Mouse (Mus musculus): ENCODE measurements around the gene Catsper2.
"Not testable (repeated sequence)": the region's sequence is repeated elsewhere in the genome, so short reads cannot be mapped to it uniquely, and the experiment has no call there.

The Catsper2 gene

GRCm38 (mm10) chr2:121434854-121435253, 21.3 kb upstream of the Catsper2 start:
- no peak for DNase-seq (ENCODE audit: low spot score in 2 of 2)

- DNase-seq (ENCODE audit: low spot score in 2 of 2), result no peak
Measured at GRCm38 (mm10) chr2:121425890-121426289, 12.3 kb upstream of the Catsper2 start.

- no peak for DNase-seq (ENCODE audit: low spot score in 2 of 2)
Measured at GRCm38 (mm10) chr2:121423166-121423565, 9.6 kb upstream of the Catsper2 start.

GRCm38 (mm10) chr2:121418476-121418875, 4.9 kb upstream of the Catsper2 start:
- no peak for DNase-seq (ENCODE audit: low spot score in 2 of 2)

- no peak for DNase-seq (ENCODE audit: low spot score in 2 of 2)
Measured at GRCm38 (mm10) chr2:121416356-121416755, 2.8 kb upstream of the Catsper2 start.

GRCm38 (mm10) chr2:121415591-121415990, 2.0 kb upstream of the Catsper2 start:
- DNase-seq (ENCODE audit: low spot score in 2 of 2), result no peak

- no peak for DNase-seq (ENCODE audit: low spot score in 2 of 2)
Measured at GRCm38 (mm10) chr2:121415103-121415502, 1.5 kb upstream of the Catsper2 start.

GRCm38 (mm10) chr2:121414139-121414685, 620 bp upstream of the Catsper2 start:
- peak; percentile 27 to 58 for DNase-seq (ENCODE audit: low spot score in 2 of 2)

DNA sequence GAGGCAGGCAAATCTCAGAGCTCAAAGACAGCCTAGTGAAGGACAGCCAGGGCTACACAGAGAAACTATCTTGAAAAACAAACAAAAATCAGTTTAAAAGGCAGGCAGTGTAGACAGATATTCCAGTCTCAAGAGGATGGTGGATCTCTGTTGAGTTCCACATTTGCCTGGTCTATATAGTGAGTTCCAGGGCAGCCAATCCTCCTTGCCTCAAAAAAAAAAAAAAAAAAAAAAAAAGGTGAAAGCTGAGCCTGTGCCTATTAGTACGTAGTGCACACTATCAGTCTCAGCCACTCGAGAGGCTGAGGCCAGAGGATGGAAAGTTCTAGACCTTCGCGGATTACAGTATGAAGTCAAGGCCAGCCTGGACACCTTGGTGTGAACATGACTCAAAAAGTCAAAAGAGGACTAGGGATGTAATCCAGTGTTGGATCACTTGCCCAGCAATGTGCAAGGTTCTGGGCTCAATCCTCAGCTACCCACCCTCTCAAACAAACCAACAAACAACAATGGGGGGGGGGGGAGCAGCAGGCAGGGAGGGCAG, 677 bp downstream of the Catsper2 start:
- peak in 1 of 2 experiments; percentile 12 for DNase-seq (ENCODE audit: low spot score in 2 of 2)

- DNase-seq (ENCODE audit: low spot score in 2 of 2), result no peak
Measured at GRCm38 (mm10) chr2:121408160-121408559, 5.4 kb downstream of the Catsper2 start.

- no peak for DNase-seq (ENCODE audit: low spot score in 2 of 2)
Measured at GRCm38 (mm10) chr2:121403296-121403695, 10.3 kb downstream of the Catsper2 start.

- DNase-seq (ENCODE audit: low spot score in 2 of 2), result peak; percentile 39 to 75
Measured at GRCm38 (mm10) chr2:121396624-121397023, 17.0 kb downstream of the Catsper2 start.

DNA sequence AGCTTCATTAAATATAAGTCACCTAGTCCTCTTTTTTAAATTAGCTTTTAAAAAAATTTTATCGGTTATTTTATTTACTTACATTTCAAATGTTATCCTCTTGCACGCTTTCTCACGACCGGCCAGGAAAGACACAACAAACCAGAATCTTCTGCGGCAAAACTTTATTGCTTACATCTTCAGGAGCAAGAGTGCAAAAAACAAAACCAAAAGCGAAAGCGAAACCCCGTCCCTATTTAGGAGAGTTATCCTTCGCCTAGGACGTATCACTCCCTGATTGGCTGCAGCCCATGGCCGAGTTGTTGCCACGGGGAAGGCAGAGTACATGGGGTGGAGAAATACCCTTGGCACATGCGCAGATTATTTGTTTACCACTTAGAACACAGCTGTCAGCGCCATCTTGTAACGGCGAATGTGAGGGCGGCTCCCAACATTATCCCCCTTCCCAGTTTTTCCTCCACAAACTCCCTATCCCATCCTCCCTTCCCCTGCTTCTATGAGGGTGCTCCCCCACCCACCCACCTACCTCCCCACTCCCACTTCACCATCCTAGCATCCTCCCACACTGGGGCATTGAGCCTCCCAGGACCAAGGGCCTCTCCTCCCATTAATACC, 26.5 kb downstream of the Catsper2 start, which contains the start of gene Strc:
Strc (minus strand) TSS at position 208 of the 615 bp plus-strand sequence.
- not testable (repeated sequence) for DNase-seq (ENCODE audit: low spot score in 2 of 2)

DNA sequence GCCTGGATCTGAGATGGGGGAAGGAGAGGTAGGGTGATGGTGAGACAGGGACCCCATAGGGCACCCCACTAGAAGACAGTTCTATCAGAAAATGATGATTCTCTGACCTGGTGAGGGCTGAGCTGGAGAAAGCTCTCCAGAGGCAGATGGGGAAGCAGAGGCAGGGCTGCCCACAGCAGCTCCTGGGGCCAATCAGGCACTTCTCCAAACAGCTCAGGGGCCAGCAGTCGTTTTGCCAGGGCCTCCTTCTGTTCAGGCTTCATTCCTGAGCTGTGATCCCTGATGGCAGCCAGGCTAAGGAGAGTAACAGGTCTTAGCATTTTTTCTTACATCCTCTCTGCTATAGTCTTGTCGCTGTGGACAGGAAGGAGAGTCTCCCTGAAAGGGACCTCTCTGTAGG, 38.8 kb downstream of the Catsper2 start:
- no peak for DNase-seq (ENCODE audit: low spot score in 2 of 2)

DNA sequence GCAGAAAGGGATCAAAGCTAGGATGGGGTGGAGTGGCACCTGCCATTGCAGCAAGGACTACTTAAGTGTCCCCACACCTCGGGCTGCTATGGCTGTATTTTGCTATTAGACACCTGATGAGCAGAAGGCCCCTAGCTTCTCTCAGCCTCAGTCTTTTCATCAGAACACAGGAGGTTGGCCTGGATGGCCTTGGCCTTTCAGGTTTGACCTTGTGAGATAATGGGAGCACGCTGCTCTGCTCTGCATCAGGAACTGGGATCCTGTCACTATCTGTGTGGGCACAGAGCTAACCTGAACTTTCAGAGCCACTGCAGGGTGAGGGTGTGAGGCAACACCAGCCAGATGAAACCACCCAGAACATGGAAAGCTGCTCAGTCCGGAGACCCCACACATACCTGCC, 41.3 kb downstream of the Catsper2 start:
- no peak for DNase-seq (ENCODE audit: low spot score in 2 of 2)

GRCm38 (mm10) chr2:121370921-121371320, 42.7 kb downstream of the Catsper2 start:
- DNase-seq (ENCODE audit: low spot score in 2 of 2), result no peak

DNA sequence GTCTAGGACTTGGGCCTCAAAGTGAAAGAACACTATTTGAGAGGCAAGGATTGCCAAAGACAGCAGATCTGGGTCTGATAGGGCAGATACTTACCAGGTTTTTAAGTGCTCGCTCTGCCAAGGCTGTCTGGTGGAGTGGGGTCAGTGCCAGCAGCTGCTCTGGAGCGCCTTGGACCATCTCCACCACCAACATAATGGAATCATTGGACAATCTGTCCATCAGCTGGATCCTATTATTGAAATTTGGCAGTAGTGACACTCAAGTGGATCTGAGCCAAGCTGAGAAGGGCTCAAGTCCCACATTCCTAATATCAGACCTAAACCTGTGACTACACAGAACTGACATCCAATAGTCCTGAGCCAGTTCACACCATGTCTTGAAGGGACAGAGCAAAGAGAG, 44.8 kb downstream of the Catsper2 start:
- DNase-seq (ENCODE audit: low spot score in 2 of 2), result no peak

- no peak for DNase-seq (ENCODE audit: low spot score in 2 of 2)
Measured at GRCm38 (mm10) chr2:121363656-121364055, 49.9 kb downstream of the Catsper2 start.

DNA sequence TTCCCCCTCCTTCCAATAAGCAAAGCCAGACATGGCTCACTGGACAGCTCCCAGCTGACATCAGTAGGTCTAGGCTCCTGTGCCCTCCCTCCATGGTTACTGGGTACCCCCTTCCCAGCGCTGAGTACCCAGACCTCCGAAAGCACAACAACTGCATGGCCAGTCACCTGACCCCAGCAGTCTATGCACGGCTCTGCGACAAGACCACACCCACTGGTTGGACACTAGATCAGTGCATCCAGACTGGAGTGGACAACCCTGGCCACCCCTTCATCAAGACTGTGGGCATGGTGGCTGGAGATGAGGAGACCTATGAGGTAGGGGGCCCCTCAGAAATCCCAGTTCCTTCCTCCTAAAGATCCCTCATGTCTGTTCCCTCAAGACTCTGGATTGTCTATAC, 54.1 kb downstream of the Catsper2 start:
- DNase-seq (ENCODE audit: low spot score in 2 of 2), result no peak

DNA sequence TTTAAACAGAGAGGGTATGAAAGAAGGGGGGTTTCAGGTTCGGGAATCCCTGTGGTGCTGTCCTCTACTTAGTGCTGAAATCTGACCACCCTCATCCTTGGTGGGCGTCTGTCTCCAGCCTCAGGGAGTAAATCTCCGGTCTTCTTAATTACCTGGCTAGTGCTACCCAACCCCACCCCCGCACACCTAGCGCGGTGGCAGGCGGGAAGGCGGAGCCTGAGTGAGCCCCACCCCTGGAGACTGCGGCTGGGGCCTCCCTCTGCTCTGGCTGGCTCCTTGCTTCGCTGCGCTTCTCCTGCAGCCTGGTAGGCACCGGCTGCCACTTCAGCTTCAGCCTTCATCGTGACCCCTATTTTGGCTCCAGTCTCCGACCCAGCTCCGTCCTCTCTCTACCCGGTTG, 55.2 kb downstream of the Catsper2 start:
- peak; percentile 77 to 80 for DNase-seq (ENCODE audit: low spot score in 2 of 2)

DNA sequence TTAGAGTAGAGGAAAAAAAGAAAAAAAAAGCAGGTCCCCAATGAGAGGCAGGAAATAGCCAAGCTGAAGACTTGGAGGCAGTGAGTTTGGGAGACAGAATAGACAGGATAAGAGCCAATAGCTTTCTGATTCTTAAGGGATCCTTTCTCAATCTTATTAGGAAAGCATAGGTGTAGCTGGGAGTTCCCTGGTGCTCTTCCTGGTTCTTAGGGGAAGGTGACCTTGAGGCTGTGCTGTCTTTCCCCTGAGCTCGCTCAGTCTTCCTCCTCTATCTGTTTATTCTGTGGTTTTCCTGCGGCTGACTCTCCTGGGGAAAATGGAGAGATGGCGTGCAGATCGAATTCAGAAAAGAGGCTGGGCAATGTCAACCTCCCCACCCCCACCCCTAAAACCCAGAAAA, 55.6 kb downstream of the Catsper2 start:
- DNase-seq (ENCODE audit: low spot score in 2 of 2), result no peak

- no peak for DNase-seq (ENCODE audit: low spot score in 2 of 2)
Measured at GRCm38 (mm10) chr2:121357494-121357893, 56.1 kb downstream of the Catsper2 start, which contains the start of gene Ckmt1. TSS of gene Ckmt1 (plus strand) at chr2:121357714.

All from frontal cortex, postnatal 10 days (tissue).